Mouse (Mus musculus) ES-Bruce4 (cell line): ENCODE data around the gene Pim3. TPM values are rescaled to one million over a fixed set of nuclear protein-coding genes. Genes with fewer than 3 reads are reported as not detected.
A peak's percentile ranks its signal among the peaks of the same experiment; 100 is the strongest.
"Not testable (repeated sequence)": the region's sequence is repeated elsewhere in the genome, so short reads cannot be mapped to it uniquely, and the experiment has no call there.

Experiments used
- H3K27ac ChIP-seq: 2 replicates; pipeline ENCODE4 v1.5.1; 2012; ENCODE audit warnings: low read length, inconsistent platforms; ENCODE audit not compliant: insufficient read depth
- H3K27me3 ChIP-seq: 2 replicates; pipeline ENCODE4 v1.6.1; 2012; ENCODE audit warnings: mild to moderate bottlenecking, low read length, inconsistent platforms; ENCODE audit not compliant: control insufficient read depth, poor library complexity, insufficient read depth, severe bottlenecking
- H3K36me3 ChIP-seq: 2 replicates; pipeline ENCODE4 v1.6.1; 2012; ENCODE audit warnings: inconsistent platforms, mild to moderate bottlenecking, low read length, moderate library complexity; ENCODE audit not compliant: control insufficient read depth, poor library complexity, insufficient read depth, severe bottlenecking
- H3K4me1 ChIP-seq: one replicate; pipeline ENCODE4 v1.8.1; 2011; ENCODE audit warnings: low read length; ENCODE audit not compliant: control insufficient read depth, insufficient read depth
- H3K4me3 ChIP-seq: 2 replicates; pipeline ENCODE4 v1.5.1; 2011; ENCODE audit warnings: low read depth, mild to moderate bottlenecking, low read length
- H3K9ac ChIP-seq: 2 replicates; pipeline ENCODE4 v1.6.1; 2012; ENCODE audit warnings: low read depth, mild to moderate bottlenecking, inconsistent platforms; ENCODE audit not compliant: poor library complexity, severe bottlenecking
- H3K9me3 ChIP-seq: replicated peaks from 2 replicates; pipeline ENCODE4 v1.6.1; 2012; ENCODE audit warnings: mild to moderate bottlenecking, low read length, inconsistent platforms; ENCODE audit not compliant: control insufficient read depth, poor library complexity, insufficient read depth, severe bottlenecking
- CTCF ChIP-seq: IDR thresholded peaks from one replicate; pipeline ENCODE4 v1.8.1; 2011; ENCODE audit warnings: low read depth, low read length
- EP300 ChIP-seq: IDR thresholded peaks from 2 replicates; pipeline ENCODE4 v1.6.1; 2011; ENCODE audit warnings: low read depth, low read length; ENCODE audit not compliant: insufficient read depth
- POLR2A ChIP-seq: IDR thresholded peaks from one replicate; pipeline ENCODE4 v1.8.1; 2011; ENCODE audit warnings: low read length; ENCODE audit not compliant: insufficient read depth
- polyA plus RNA-seq: library from polyadenylated mRNA; stranded (reverse); fragments of >200 nt; gene quantifications from 2 replicates; pipeline ENCODE4 v1.2.4, GENCODE M21; 2011; ENCODE audit warnings: low read depth; ENCODE audit not compliant: missing spikeins, insufficient read depth, insufficient read length

Pim3 gene
- 128 and 136 TPM in 2 replicates for polyA plus RNA-seq

GRCm38 (mm10) chr15:88861772-88862622 is at the start of gene Pim3:
TSS of gene Pim3 (plus strand) at chr15:88862186.
- no peaks in the 10 kb centered on the region for H3K27me3 ChIP-seq
- H3K36me3 ChIP-seq: peaks cover 28% of the 10 kb centered on the region
- H3K4me1 ChIP-seq: peaks cover under 1% of the 10 kb centered on the region
- peak within 1 kb of the TSS; percentile 88 for H3K4me3 ChIP-seq
- no peaks in the 10 kb centered on the region for H3K9me3 ChIP-seq
- H3K9ac ChIP-seq: peak within 1 kb of the TSS; percentile 95
- peak within 1 kb of the TSS; percentile 28 for H3K27ac ChIP-seq
- TF ChIP-seq EP300 (0 out of 2 replicates have a peak, but pooled peaks have one; percentile 36), POLR2A (peak; percentile 62), CTCF (no peak)

- Histone ChIP-seq H3K4me3 (no peak overlapping the region), H3K9me3 (no peaks in the 10 kb centered on the region), H3K27me3 (no peaks in the 10 kb centered on the region), H3K27ac (no peak overlapping the region), H3K9ac (no peak overlapping the region), H3K4me1 (no peaks in the 10 kb centered on the region), H3K36me3 (no peaks in the 10 kb centered on the region; the same call in 1 of the 2 replicates)
- no peak for TF ChIP-seq CTCF
- no peak for TF ChIP-seq EP300
- TF ChIP-seq POLR2A: no peak
Measured at GRCm38 (mm10) chr15:88813262-88813661, 48.7 kb upstream of the Pim3 start.

- H3K27ac ChIP-seq, H3K36me3 ChIP-seq, H3K4me3 ChIP-seq: not testable (repeated sequence)
Measured at GRCm38 (mm10) chr15:88813873-88814272, 48.1 kb upstream of the Pim3 start.

GRCm38 (mm10) chr15:88814411-88815047 is 47.5 kb upstream of the Pim3 start:
- Histone ChIP-seq H3K27me3 (no peaks in the 10 kb centered on the region), H3K9me3 (no peaks in the 10 kb centered on the region), H3K4me1 (no peaks in the 10 kb centered on the region), H3K36me3 (no peaks in the 10 kb centered on the region; the same call in 1 of the 2 replicates), H3K27ac (no peak overlapping the region), H3K4me3 (no peak overlapping the region), H3K9ac (no peak overlapping the region)
- no peak for TF ChIP-seq EP300
- TF ChIP-seq CTCF: peak; percentile 55

More at GRCm38 (mm10) chr15:88813873-88814272, 48.1 kb upstream of the Pim3 start:
- H3K4me1 ChIP-seq, H3K9ac ChIP-seq, H3K9me3 ChIP-seq, H3K27me3 ChIP-seq: not testable (repeated sequence)

GRCm38 (mm10) chr15:88815196-88815700 is 46.7 kb upstream of the Pim3 start:
- no peak overlapping the region for H3K27ac ChIP-seq
- no peak overlapping the region for H3K9ac ChIP-seq
- TF ChIP-seq EP300 (no peak), CTCF (no peak), POLR2A (no peak)
- no peaks in the 10 kb centered on the region for H3K9me3 ChIP-seq
- H3K36me3 ChIP-seq: no peaks in the 10 kb centered on the region; the same call in 1 of the 2 replicates
- H3K4me3 ChIP-seq: no peak overlapping the region
- H3K27me3 ChIP-seq: no peaks in the 10 kb centered on the region
- no peaks in the 10 kb centered on the region for H3K4me1 ChIP-seq
